Mouse (Mus musculus) gastrocnemius, adult 18-20 months (tissue): ENCODE measurements around the gene Tulp3. TPM values are rescaled to one million over a fixed set of nuclear protein-coding genes. Genes with fewer than 3 reads are reported as not detected.
"Not testable (repeated sequence)": the region's sequence is repeated elsewhere in the genome, so short reads cannot be mapped to it uniquely, and the experiment has no call there.

ENCODE experiments used
- DNase-seq: peaks from one replicate; pipeline ENCODE4 v3.0.0; 2021; ENCODE audit warnings: low spot score
- long read RNA-seq, 2 experiments: library from polyadenylated mRNA; stranded (forward); transcript quantifications; one replicate each; pipeline ENCODE4 v2.0.0; 2021
- total RNA-seq, 2 experiments: library from RNA; stranded (reverse); gene quantifications; 2 replicates each; pipeline ENCODE4 v1.2.3; 2021

Tulp3 gene
- total RNA-seq, result 1 to 10 TPM; 6.3 to 8.2 TPM
- long read RNA-seq, experiment 1, partial matches to known transcripts, result 0 of 7 reads
- long read RNA-seq, experiment 1, other reads (novel, unspliced or antisense), result 5 of 7 reads
- long read RNA-seq, experiment 2, result 0 reads

DNA sequence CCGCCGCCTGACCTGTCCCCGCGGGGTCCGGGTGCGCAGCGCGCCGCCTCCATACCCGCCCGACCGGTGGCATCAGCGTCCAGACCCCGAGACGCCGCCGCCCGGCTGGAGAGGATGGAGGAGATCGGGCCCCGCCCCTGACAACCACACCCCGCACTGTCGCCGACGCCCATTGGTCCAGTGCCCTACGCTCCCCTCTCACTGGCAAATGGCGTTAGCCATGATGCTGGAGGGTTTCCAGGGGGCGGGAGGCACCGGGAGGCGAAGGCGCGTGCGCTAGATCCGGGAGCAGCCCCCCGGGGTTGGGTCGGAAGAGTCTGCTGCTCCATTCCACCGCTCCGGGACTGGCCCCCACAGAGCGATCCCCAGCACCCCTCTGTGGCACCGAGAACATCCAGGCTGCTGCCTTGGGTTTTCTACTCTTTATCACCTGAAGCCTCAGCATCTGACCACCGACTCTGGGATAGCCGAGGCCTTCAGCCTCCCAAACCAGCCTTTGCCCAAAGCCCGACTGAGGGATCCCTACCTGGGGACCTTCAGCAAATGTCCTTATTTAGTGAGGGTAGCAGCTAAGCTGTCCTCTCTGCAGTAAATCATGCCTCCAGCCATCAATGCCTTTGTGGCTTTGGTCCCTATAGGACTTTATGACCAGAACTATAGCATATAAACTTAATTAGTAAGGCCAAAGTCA is at the start of gene Tulp3:
Tulp3 (minus strand) TSS at position 126 of the 691 bp plus-strand sequence.
- peak; percentile 97 for DNase-seq

DNA sequence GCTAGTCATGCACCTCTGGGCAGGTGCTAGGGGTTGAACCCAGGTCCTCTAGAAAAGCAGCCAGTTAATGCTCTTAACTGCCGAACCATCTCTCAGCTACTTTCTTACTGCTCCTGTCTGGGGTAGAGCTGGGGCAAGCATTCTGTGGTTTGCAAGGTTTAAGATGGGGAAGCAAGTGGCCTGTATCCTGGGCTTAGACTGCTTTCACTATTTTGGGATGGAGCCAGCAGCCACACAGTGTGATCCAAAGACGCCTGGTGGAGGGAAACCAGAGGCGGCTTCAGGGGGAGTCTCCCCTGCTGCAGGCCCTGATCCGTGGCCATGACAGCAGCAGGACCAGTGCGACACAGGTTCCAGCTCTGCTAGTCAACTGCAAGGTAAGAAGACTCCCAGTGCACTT is 49.1 kb upstream of the Tulp3 start:
- DNase-seq, result no peak

DNA sequence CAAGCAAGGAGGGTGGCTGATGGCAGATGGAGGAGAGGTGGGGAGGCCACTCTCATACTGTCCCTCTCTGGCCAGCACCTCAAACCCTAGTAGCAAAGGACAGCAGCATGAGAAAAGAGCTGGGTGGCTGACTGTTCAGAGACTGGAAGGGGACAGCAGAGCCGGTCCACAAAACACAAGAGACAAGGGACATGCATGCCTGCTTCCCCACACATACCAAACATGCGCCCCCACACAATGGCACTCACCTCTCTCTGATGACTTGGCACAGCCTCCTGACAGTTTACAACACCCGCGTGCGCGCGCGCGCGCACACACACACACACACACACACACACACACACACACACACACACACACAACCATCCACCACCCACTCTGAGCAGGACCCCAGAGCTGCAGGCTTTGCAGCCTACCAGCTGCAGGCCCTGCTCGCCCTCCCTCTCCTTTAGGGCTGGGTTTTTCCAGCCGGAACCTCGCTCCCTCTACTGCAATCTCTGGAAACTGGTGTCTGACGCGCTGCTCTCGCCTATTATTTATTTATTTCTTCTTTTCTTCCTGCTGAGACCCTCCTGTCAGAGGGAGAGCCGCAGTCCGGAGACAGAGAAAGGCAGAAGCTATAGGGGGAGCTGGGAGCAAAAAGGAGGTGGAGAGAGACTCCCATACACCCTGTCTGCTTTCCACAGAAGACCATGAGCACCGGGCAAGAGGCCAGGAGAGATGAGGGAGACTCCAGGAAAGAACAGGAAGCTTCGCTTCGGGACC is 44.0 kb upstream of the Tulp3 start:
- DNase-seq, result no peak

DNA sequence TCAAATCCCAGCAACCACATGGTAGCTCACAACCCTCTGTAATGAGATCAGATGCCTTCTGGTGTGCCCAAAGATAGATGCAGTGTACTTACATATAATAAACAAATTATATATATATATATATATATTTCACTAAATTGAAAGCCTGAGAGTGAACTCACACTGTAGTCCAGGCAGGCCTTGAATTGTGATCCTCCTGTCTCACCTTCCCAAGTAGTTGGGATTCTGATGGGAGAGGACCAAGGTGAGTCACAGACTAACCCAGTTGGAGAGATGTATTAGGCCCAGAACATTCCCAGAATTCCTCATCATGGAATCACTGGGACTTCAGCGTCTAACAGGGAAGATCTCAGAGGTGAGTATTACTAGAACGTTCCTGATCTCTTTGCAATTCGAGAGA is 43.3 kb upstream of the Tulp3 start, which contains the start of gene Nrip2:
Nrip2 (plus strand) TSS at position 301 of the 400 bp plus-strand sequence.
- DNase-seq, result no peak

DNA sequence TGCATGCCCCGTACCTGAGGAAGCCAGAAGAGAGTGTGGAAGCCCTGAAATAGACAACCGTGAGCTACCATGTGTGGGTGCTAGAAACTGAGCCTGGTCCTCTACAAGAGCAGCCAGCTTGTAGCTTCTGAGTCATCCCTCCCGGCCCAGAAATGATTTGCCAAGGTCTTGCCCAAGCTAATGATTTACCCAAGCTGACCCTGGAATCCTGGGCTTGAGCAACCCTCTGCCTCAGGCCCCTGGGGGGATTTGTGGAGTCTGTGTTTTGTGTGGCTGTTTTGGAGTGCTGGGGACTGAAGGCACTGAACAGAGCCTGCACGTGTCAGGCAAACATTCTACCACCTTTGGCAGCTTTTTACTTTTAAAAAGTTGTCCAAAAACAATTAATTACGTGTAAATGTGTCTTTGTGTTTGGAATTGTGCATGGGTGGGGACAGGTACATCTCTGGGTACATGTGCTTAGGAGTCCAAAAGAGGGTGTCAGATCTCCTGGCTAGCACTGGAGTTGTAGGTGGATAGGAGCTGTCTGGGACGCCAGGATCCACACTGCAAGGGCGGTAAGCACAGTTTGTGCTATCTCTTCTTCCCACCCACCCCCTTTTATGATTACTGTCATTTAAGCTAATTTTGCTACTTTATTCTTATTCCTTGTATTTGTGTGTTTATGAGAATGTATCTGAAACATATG is 42.1 kb upstream of the Tulp3 start:
- DNase-seq, result no peak

DNA sequence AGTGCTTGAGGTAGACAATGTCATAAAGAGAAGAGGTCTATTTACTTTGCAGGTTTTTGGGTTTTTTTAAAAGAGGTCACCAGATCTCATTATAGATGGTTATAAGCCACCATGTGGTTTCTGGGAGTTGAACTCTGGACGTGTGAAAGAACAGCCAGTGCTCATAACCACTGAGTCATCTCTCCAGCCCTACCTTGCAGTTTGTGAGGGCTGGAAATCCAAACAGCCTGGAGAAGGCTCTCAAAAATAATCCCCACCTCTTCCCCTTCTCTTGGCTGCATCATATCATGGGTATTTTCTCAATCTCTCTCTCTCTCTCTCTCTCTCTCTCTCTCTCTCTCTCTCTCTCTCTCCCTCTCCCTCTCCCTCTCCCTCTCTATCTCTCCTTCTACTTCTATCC is 35.0 kb upstream of the Tulp3 start:
- DNase-seq, result no peak

DNA sequence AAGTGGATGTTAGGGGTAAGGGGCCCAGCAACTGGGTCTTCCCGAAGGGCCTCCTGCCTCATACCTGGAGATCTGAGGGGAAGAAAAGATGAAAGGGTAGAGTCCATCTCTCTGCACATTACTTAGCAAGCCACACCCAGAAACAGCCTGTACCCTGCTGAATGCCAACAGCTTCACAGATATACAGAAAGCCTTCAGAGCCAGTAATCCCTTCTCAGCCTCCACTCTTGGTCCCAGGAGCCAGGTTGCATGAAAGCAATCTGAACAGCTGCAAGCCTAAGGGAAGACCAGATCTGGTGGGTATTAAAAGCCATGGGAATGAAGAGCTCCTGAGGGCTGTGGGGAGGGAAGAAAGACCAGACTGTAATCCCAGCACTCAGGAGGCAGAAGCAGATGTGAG is 33.5 kb upstream of the Tulp3 start:
- no peak for DNase-seq

DNA sequence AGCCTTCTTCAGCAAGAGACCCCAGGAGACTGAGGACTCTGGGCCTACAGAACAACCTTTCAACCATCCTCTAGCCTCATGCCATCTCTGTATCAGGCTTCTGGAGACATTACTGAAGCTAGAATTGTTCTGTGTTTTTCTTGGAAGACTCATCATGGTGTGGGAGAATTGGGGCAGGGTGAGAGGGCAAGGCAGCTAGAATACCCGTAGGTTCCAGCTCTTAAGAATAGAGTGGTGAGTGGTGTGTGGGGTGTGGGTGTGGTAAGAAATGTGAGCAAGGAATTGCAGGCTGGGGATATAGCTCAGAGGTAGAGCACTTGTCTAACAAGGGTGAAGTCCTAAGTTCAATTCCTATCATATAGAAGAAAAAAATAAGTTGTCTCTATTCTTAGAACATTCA is 29.4 kb upstream of the Tulp3 start:
- no peak for DNase-seq

DNA sequence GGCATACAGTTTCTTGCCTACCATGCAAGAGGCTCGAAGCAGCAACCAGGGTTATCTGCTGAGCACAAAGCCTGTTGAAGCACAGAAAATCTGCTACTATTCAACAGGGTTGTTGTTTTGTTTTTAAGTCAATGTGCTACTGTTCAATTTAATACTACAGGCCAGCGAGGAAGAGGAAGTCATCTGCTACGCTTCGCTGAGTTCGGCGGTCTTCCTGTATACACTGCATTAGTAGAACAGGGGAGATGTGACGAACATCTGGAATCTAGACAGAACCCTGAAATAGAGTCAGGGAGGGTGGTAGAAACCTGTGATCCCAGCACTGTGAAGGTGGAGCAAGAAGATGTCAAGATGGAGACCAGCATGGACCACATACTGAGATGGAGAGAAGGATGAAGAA is 28.1 kb upstream of the Tulp3 start:
- DNase-seq, result no peak

DNA sequence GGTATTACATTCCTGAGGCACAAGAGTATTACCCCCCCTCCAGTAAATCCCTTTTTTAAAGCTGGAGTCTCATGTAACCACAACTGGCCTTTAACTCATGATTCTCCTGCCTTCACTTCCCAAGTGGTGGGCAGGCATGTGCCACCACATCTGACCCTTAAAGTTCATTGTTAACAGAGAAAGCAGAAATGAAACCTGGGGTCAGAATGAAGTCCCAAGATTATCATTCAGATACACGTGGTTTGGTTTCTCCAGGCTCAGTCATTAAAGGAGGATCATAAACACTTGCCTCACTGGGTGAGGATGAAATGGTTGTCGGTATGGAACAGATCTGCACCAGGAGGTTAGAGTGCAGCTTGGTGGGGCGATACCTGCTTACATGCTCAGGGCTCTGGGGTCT is 25.6 kb upstream of the Tulp3 start:
- DNase-seq, result no peak

DNA sequence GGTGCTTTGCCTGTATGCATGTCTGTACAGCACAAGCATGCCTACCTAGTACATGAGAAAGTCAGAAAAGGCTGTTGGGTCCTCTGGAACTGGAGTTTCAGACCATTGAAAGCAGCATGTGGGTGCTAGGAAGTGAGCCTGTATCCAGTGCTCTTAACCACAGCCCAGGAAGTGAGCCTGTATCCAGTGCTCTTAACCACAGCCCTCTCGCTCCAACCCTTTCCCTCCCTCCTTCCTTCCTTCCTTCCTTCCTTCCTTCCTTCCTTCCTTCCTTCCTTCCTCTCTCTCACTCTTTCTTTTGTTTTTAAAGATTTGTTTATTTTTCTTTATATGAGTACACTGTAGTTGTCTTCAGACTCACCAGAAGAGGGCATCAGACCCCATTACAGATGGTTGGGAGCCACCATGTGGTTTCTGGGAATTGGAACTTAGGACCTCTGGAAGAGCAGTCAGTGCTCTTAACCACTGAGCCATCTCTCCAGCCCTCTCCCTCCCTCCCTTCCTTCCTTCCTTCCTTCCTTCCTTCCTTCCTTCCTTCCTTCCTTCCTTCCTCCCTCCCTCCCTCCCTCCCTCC is 25.0 kb upstream of the Tulp3 start:
- DNase-seq, result not testable (repeated sequence)

DNA sequence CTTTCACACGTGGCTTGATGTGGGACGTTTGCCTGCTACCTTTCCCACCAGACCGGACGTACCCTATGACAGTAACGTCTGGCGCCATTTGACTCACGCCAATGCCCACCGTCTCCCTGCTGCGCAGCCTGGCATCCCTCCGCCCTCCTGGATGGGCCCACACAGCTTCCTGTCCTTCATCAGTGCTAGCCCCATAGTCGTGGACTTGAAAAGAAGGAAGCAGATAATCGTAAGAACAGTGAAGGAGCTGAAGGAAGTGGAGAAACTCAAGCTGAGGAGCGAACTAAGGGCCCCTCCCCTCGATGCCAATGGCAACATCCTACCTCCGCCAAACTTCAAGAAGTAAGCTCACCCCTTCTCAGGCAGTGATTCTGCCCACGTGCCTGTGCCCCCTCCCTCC is 24.0 kb upstream of the Tulp3 start:
- no peak for DNase-seq

DNA sequence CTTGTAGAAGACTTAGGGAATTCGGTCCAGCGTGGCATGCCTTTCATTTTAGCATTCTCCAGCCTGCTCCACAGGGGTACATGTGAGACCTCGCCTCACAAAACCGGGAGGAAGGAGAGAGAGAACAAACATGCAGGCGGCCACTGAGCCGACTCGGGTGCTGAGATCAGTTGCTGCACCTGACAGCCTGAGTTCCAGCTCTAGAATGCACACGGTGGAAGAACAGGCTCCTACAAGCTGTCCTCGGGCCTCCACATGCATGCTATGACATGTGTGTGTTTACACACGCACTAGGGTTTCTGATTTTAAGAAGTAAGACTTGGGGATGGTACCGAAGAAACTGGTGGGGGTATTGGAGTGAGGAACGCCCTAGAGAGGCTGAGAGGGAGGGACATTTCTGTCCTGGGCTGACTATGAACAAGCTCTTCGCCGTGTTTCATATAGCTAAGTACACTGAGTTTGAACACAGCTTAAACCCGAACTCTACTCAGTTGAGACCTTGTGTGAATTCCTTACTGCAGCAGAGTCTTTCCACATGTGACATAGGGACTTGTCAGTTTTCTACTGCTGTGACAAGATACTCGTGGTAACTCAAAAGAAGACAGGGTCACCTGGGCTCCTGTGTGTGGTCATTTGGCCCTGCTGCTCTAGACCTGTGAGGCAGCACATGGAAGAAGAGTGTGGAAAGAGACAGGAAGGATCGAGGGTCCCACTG is 20.9 kb upstream of the Tulp3 start:
- no peak for DNase-seq

DNA sequence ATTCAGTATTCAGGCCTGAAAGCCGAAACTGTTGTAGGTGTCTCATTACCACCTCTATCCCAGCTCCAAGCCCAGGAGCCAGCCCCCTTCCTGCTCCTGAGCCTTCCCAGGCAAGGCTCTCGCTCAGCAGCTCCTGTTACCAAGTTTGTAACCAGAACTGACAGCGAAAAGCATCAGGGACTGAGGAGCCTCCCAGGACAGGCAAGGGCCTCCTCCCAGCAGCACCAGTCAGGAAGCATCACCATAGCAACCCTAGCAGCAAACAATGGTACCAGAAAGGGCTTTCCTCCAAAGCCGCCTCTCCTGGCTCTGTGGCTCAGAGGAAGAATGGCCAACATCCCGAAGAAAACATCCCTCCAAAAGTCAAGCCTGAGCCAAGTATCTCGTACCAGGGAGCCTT is 19.5 kb upstream of the Tulp3 start, which contains the start of the genes Tex52 and Gm44596:
Tex52 (plus strand) TSS at position 265 of the 400 bp plus-strand sequence.
Gm44596 (plus strand) TSS at position 312 of the 400 bp plus-strand sequence.
- DNase-seq, result peak; percentile 38

DNA sequence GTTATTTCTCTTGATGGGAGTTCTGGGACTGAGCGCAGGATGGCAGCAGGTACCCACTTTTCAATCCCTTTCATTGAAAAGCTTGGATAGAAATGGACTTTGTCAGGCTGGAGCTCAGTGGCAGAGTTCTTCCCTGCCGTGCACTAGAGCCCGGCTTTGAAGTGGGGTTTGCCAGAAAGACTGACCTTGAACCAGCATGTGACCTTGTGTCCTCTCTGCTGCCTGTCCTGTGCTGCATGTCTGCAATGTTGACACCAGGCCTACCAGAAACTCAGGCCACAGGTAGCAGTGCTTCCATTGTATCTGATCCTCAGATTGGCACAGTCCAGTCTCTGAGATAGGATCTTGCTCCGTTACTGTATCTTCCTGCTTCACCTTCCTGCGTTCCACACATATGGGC is 14.4 kb upstream of the Tulp3 start:
- no peak for DNase-seq

DNA sequence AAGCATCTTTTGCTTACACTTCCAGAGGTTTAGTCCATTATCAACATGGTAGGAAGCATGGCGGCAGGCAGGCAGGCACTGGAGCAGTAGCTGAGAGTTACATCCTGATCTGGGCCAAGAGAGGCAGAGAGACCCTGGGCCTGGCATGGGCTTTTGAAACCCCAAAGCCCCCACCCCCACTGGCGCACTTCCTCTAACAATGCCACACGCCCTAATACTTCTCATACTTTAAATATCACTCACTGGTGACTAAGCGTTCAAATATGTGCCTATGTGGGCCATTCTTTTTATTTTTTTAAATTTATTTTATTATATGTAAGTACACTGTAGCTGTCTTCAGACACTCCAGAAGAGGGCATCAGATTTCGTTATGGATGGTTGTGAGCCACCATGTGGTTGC is 10.8 kb upstream of the Tulp3 start:
- no peak for DNase-seq

DNA sequence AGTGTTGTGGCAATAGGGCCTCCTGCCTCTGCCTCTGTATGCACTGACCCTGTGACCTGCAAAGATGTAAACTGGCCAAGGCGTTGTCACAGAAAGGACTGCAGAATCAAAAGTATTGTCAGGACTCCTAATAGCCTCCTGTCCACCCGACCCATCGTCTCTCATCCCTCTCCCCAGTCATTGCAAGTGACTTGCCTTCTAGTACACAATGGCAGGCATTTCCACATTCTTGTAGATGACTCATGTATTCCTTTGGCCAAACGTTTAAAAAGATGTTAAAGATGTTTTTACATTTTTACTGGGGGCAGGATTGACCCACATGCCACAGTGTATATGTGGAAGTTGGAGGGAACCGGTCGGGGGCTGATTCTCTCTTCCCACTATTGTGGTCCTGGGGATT is 9.1 kb upstream of the Tulp3 start:
- no peak for DNase-seq

DNA sequence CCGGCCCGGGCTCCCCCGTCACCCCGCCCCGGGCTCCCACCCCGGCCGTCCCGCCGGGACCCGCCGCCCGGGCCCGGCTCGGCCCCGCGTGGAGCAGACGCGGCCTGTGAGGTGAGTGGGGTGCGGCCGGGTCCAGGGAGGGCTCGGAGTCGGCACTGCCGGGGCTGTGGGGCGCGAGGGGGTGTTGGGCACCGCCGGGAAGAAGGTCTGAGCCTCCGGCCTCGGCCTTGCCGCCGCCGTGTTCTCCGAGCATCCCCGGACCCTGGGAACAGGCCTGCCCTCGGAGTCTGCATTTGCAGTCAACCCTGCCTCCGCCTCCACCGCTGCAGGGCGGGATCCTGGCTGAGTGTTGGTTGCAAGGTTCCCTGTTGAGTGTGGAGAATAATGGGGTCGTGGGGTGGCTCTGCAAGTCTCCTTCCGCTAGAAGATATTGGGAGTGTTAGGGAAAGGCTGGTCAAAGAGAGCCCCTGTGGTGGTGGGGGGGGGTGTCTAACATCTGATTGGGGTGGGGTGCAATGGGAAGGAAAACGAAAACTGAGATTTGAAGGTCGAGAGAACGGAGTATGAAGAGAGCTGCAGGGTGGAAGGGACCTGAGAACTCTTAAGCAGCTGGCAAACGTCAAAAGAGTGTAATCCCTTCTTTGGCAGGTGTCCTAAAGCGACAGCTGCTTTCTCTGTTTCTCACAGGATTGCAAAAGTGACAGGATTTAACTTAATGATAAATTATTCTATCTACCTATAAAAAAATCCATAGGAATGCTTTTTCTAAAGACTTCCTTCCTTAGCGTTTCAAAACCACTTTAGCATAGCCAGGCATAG is 7.6 kb upstream of the Tulp3 start:
- DNase-seq, result no peak

DNA sequence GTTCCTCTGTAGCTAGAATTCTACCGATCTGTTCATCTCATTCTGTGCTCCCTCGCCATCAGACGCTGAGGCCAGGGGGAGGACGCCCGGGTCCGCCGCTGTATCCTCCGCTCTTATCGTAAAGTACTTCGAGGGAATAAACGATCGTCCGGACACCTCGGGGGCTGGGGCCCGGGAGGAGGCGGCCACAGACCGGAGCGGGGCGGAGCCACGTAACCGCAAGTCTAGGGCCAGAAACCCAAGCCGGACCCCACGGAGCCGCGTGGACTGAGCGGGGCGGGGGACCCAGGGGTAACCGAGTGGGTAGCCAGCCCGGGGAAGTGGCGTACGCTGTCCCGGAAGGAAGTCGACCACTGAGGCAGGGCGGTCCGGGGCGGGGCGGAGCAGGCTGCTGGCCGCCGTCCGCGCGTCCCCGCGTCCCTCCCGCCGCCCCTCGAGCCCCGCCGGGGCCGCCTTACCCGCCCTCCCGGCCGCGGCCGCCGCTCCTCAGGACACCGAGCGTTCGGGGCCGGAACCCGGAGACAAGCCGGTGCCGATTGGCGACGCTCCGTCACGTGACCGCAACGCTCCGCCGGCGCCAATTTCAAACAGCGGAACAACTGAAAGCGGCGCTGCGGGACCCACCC is 6.8 kb upstream of the Tulp3 start, which contains the start of the genes Rhno1 and Foxm1:
Rhno1 (minus strand) TSS at position 531 of the 626 bp plus-strand sequence.
Foxm1 (plus strand) TSS at position 587 of the 626 bp plus-strand sequence.
- peak; percentile 79 for DNase-seq
